Mouse (Mus musculus) adrenal gland, adult 2 months (tissue): Measurements from ENCODE around the gene Asic2. TPM values are rescaled to one million over a fixed set of nuclear protein-coding genes. Genes with fewer than 3 reads are reported as not detected.
A peak's percentile ranks its signal among the peaks of the same experiment; 100 is the strongest.

Experiments
- DNase-seq: peaks from one replicate; pipeline ENCODE4 v3.0.0; 2021
- polyA plus RNA-seq: library from polyadenylated mRNA; depleted of rRNA; stranded (reverse); fragments of >200 nt; gene quantifications from 2 replicates; pipeline ENCODE4 v1.2.3, GENCODE M21; 2012
- total RNA-seq, 2 experiments: library from RNA; stranded (reverse); gene quantifications; 2 replicates each; pipeline ENCODE4 v1.2.3; 2021

Asic2 gene
- total and polyA plus RNA-seq, 3 experiments, result 1.9 to 2.7 (median 2.1) TPM

DNA sequence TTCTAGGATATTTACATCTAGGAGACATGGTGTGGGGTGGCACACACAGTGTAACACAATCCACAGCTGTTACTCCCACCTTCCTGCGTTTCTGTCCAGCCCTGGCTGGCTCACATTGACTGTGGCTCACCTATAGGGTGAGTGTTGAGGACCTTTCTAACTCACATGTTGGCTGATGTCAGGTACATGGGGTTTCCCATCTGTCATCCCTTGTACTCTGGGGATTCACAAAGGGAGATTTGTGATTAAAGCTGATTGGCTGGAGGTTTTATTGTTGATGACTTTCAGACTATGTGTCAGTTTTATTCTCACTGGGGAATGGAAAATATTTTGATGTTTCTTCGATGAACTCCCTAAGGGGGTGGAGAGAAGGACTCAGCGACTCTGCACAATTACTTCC, 229.3 kb downstream of the Asic2 start:
- no peak for DNase-seq

DNA sequence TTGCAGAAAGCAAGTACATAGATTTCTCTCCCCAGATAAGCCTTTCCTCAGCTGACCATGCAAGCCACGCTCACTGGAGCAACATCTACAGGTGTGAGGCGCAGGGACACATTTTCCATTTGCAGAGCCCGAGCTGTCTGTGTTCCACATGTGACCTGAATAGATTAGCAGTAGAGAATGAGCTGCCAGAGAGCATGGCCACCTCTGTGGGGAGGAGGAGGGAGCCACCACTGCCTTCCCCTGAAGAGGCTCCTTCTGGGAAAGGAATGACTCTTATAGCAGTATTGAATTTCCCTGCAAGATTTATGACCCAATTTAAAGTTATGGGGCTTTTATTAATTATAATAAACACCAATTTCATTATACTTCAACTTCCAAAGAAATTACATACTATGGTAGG, 230.5 kb downstream of the Asic2 start:
- no peak for DNase-seq

DNA sequence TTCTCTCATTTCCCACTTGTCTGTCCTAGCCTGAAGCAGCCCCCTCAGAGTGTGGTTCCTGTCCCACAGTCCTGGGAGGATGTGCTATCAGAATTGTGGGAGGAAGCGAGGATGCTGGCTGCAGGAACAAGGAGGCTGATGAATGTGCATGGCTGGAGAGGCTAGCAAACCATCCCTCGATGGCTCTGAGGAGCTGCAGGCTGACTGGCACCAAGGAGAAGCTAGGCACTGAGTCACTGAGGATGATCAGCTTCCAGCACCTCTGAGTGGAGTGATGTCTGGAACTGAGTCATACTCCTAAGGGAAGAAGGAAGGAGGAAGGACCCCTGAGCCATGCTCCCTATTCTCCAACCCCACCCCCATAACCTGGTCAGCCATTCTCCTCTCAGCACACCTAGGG, 246.2 kb downstream of the Asic2 start:
- no peak for DNase-seq

DNA sequence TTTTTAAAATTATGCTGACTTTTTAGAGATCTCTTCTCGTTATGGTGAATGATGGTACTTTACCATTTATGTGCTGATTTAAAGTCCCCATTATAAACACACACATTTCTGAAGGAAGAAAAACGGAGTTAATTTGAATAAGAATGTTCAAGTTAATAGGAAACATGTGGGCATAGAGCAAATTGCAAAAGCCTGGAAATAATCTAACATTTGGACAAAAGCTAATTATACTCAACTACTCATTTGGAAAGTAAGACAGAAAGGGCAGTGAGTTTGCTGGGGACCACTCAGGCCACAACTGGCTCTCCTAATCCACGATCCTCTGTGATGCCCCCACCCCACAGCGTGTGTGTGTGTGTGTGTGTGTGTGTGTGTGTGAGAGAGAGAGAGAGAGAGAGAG, 253.5 kb downstream of the Asic2 start:
- DNase-seq, result no peak

DNA sequence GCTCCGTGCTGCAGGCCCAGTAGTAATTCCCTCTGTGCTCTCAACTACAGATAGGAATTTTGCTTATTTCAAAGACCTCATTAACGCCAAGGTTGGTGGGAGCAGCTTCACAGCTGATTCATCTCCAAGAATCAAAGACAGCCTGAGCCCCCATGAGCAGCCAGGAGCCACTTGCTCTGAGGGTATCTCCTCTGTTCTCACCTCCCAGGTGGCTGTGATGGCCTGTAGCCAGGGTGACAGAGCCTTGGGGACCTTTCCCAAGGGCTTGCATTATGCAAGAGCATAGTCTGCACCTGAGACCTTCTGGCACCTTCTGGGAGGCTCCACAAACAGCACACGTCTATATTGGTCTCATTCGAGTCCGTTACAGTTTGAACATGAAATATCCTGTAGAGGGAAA, 261.3 kb downstream of the Asic2 start:
- no peak for DNase-seq

DNA sequence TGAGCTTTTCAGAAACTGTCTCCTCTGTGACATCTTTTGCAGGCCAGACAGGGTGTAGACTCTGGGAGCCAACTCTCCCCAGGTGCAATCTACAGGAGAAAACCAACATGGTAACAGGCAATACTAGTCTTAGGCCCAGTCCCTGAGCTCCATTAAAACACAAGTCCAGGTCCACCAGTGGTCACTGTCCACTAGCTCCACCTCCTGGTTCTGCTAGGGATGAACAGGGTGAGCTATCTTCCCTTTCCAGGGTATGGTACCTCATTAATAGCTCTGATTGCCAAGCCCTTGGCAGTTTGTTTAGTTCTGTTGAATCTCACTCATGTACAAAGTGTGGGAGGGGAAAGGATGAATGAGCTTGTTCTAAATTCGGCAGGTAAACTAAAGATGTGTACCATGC, 270.2 kb downstream of the Asic2 start:
- DNase-seq, result peak; percentile 21

DNA sequence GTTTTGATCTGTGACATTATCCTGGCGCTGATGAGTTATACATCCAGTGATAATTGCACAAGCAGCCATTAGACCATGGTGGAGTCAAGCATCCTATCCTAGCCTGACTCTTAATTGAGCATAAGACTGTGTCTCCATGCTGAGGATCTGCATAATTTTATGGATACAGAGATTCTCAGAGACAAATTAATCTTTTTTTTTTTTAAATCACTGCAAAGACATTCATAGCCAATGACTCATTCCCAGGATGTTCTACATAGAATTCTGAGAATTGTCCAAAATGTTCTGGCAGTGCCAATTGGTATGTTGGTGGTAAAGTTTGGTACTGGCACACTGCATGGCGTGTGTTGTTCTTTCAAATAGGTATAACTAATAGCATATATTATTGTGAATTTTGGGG, 272.8 kb downstream of the Asic2 start:
- DNase-seq, result no peak

DNA sequence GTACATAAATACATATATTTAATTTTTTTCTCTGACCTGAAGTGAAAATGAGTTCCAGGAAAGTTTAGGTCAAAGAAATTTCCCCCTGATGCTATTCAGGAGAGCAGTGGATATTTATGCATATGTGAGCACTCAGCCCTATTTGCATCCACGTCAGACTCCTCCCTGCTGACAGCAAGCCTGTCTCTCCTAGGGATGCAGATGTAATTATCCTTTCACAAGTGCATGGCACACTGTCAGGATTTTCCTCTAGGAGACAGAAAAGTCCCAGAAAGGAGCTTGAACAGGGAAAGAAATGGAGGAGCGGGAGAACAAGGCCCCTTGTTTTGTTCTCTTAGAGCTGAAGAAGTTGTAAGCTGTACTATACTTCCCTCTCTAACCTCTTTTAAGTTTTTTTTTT, 287.7 kb downstream of the Asic2 start:
- no peak for DNase-seq

DNA sequence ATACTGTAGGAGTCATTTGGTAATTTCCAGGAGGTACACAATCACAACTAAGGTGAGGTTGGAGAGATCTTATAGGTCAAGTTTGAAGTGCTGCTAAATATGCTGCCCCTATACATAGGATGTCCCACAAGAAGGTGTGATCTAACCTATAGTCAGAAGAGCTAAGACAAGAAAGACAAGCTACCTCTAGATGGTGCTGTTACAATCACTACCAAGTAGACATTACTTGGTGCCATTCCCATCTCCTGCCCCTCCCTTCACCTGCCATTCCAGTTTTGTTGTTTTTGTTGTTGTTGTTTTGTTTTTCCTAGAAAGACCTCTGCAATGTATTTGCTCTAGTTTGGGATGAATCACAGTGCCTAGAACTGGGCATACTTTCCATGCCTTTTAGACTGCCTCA, 296.5 kb downstream of the Asic2 start:
- no peak for DNase-seq

DNA sequence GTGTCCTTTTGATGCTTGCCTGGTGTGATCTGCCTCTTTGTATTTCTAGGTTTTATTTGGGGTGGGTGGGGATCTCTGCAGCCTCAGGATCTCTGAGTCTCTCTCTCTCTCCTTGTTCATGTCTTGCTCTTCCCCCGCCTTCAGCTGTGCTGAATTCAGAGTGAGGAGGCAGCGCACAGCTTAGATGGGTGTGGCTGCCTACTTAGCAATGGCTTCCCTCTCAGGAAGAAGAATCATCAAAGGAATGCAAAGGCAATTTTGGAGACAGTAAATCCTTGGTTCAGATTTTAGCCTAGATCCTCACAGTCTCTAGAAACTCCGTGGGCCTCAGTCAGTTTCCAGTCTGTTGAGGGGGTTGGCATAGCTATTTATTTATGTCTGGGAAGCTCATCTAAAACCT, 297.8 kb downstream of the Asic2 start:
- no peak for DNase-seq

DNA sequence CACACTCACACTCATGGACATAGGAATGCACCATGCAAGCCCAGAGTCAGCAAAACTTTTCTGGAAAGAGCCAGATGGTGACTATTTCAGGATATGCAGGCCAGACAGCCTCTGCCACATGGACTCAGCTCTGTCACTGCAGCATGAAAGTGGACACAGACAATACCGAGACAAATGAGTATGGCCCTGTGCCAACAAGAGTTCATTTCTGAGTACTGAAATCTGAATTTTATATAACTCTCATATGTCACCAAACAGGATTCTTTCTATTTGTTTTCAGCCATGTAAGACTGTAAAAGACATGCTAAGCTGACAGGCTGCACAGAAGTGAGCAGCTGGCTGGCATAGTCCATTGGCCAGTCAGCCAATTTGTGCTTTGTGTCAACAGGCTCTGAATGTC, 309.4 kb downstream of the Asic2 start:
- DNase-seq, result no peak

DNA sequence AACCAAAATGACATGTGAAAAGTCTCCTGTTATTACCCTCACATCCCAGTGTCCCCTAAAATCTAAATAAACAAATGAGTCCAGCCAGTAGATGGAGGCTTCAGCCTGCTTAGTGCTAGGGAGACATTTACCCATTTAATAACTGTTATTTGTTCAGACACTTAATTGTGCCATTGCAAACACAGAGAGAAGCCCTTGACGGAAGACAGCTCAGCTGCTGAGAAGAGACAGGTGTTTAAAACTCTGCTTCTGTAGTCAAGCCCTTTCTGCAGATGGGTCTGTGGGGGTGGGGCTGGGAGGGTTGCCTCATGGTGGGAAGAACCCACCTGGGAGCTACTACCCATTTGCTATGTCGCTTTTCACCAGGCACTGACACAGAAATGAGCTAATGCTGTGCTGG, 311.1 kb downstream of the Asic2 start:
- DNase-seq, result no peak

DNA sequence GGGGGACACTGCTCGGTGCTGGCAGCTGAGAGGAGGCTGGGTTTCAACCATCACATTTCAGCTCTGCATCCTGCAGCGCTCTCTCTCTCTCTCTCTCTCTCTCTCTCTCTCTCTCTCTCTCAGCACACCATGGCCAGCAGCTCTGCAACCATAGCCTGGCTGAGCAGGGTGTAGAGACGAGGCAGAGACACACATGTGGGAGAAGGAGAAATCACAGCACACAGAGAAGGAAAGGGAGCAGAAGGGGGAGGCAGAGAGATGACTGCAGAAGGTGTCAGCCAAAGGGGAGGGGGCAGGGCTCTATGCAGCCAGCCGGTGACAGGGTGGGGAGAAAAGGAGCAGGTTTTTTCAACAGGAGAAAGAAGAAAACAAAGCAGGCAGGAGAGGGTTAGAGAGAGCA, 320.4 kb downstream of the Asic2 start:
- DNase-seq, result no peak

DNA sequence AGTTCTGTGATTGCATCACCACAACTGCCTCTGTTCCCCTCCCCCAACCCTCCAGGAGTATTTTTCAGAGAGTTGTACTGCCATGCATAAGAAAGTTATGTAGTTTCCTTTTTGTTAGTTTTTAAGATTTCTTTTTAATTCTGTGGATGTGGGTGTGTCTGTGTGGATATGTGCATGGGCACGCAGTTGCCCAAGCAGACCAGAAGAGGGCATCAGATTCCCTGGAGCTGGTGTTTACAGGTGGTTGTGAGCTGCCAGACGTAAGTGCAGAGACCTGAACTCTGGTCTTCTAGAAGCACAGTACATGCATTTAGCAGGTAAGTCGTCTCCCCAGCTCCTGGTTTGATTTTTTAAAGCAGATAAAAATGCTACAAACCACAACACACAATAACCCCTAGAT, 322.7 kb downstream of the Asic2 start:
- no peak for DNase-seq

DNA sequence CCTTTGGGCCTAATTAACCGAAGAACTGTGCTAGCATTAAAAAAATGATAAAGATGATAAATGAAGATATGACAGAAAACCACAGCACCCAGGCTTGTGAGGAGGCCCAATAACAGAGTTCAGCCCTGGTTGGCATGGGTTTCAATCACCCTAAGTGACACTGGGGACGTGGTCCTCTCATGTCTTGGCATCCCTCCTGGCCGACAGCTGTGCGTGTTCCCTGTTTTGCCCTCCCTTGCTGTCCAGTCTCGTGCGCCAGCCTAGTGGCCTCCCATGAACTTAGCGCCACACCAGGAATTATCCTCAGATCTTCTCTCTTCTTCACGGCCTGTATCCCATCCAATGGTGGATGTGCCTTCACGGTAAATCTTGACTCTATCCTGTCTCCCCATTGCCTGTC, 331.9 kb downstream of the Asic2 start:
- no peak for DNase-seq

DNA sequence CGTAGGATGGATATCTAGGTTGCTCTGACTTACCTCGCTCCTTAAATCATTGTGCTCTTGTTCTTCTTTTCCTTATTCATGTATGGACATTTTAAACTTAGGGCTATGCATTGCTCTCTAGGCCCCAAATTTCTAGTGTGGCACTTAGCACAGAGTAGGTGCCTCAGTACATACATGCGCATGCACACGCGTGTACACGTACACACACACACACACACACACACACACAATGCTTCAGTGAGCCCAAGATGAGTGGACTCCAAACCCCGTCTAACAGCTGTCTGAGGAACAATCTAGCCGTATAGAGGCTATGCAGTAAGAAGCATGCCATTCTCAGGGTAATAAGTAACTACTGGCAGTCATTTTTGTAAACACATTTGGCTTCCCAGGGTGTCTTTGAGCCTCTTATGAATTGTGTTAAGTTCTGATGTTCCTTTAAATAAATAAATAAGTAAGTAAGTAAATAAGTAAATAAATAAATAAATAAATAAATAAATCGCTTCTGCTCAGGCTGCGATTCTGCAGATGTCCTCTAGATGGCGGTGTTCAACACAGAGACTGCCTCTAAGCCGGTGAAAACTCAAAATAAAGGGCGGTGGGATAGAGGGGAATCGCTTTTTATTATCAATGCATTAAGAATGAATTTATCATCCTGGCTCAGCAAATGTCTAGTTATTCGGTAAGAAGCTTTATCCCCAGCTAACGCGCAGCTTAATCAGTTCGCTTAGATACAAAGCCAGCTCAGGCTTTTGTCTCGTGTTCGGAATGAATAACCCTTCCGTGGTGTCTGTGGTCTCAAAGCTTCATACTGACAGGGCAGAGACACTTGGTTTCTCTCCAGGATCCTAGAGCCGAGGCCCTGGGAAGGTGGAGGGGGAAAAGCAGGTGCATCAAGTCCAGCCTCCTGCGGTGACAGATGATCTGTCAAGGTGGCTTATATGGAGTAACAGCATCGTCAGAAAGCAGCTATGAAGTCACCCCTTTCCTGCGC, 333.6 kb downstream of the Asic2 start:
- DNase-seq, result peak; percentile 25

DNA sequence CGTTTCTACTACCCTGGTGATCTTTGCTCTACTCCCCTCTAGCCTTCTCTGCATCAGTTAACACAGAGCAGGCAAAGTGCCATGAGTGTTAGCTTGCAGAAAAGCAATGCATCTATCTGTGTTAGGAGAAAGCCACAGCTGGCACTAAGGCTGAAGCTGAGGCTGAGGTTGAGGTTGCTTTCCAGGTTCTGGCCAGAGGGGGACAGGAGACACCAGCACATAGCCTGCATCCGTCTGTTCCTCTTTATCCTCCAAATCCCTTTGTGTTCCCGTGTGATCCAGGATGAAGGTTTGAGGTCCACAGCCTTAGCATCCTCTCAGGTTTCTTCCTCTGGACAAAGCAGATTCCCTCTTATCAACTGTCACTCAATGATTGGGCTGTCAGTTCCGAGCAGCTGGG, 343.1 kb downstream of the Asic2 start:
- DNase-seq, result no peak

DNA sequence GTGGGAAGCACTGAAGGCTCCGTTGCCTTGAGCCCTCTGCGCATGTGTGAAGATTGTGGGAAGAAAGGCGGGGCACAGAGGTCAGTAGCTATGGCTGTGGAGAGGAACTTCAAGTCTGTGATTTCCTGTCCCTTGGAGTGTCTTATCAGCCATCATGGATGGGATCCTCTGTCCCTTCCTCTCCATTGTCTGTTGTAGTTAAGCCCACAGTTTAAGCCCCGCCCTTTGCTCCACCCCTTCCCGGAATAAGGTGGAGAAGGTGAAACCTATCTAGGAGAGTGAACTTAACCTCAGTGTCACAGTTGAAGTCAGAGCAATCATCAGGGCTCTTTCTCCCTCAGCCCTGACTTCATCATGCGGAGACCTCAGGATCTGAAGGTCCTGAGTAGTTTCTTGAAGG, 347.7 kb downstream of the Asic2 start:
- DNase-seq, result no peak

DNA sequence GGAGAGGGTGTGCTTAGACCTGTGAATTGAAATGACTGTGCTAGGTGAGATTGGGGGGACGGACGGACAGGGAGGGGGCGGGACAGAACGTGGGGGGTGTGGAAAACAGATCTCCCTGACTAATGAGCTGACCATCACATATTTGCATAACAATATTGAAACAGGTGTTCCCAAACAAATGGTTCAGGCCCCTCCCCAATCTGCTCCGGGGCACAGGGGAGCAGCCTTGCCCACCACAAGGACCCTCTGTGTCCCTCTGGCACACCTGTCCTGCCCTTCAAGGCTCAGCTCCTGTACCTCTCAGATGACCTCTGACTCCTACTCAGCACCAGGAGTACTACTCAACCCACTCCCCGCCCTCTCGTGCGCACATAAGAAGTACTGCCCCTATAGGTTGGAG, 351.8 kb downstream of the Asic2 start:
- DNase-seq, result no peak

DNA sequence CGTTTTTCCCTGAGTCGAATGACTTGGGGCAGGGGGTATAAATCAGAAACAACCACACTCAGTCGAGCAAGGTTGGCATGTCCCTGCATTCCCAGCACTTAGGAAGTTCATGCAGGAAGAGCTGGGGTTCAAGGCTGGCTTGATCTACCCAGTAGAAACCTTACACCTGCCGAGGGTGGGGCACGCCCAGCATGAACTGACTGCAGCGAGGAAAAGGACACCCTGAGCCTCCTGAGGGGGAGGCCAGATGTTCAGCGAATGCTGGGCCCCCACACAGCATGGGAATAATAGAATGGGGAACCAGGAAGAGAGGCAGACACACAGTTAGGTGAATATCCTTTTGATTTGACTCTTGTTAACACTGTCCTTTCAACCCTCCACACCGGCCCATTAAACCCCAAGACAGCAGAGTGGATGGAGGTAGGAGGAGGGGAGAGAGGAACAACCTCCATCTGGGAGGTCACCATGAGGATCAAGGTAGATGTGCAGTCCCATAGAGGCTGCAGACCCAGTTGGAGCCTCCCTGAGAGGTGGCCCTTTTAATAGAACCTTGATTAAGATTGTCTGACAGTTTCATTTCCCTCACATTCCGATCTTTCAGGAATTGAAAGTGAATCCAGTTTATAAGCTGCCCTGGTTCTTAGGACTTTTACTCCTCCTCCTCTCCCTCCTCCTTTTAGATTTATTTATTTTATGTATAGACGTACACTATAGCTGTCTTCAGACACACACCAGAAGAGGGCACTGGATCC, 354.2 kb downstream of the Asic2 start:
- no peak for DNase-seq

DNA sequence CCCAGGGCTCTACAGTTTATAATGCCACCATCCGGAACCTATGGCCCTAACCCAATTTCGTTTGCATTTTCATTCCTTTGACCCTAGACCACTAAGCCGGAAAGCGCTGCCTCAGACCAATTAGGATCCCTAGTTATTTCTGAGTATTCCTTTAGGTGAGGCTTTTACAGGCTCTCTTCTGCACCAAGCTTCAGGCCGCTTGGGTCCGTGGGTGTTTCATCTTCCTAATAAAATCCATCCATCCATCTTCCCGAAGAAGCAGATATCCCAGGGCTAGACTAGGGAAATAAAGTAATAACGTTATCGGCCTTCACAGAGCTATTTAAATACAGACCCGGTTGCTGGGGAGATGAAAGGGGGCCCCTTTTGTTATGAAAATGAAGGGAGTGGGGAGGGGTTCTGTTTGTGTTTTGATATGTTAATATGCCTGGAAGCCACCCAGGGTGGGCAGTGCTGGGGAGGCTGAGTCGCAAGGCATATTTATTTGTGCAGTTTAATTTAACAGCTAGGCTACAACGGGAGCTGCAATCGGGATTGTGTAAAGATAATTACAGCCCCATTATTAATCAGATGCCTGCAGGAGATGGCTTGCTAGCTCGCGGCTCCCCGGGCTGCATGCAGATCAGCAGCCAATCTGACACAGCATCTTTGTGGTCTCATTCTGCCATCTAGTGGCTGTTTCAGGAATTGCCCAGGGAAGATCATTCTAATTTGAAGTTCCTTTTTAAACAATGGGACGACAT, 355.3 kb downstream of the Asic2 start:
- peak; percentile 72 for DNase-seq

DNA sequence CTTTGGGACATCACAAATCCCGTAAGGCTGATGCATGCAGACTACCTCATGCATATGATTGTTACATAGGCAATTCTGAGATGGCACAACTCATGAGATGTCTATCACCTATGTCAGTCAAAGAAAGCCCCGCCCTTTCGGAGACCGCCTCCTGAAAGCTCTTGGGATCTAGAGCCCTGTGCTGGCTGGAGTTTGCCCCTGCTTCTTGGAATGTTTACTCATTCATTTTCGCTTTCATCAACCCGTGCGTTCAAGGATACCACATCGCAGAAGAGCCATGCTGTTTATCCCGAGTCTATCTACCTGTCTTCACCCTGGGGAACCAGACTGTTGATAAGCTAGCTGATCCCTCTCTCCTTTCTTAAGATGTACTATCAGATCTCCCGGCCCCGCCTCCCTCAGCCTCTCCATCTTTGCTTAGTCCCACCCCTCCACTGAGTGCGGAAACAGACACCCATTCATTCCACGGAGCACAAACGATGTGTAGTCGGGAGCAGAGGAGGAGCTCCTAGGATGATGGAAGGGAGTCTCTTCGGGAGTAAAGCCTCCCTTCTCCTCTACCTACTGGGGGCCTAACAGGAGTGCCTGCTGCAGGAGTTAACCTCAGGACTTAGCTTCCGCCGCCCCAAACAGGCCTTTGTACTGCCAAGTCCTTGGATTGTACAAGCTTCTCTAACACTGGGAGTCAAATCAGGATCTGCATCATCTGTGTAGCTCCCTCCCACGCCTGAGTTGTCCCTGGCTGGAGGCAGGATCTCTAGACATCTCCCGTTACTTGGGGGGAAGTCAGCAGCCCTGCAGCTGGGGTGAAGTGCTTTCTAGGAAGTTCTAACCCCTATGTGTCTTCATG, 356.1 kb downstream of the Asic2 start:
- peak; percentile 5 for DNase-seq
